Mouse (Mus musculus): ENCODE measurements around the gene Htra3. TPM values are rescaled to one million over a fixed set of nuclear protein-coding genes. Genes with fewer than 3 reads are reported as not detected.

The Htra3 gene
- total and polyA plus RNA-seq, 3 experiments: not detected

DNA sequence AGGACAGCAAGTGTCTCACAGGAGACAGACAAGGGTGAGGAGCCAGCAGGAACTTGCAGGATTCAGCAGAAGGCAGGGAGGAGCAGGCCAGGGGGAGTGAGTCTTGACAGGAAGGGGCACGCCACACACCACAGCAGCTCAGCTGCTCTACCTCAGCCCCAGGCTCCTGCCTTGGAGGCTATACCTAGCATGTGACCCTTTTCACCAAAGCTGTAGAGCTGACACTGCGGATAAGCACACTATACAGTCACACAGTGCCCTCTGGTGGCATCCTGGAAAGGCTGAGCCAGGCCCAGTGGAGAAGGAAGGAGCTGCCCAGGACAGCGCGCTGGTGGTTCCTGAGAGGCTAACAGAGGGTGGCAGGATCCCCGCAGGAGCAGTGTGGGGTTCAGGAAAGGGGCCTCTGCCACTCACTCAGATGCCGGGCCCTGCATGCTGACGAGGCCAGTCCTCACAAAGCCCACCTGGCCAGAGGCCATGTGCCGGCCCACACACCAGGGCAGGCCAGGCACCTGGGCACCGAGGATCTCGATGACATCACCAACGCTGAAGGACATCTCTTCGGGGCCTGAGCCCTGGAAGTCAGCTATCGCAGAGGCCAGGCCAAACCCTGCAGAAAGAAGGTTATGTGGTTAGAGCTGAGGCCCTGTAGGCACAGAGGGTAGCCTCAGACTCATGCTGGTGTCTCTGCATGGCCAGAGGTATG is 34.2 kb upstream of the Htra3 start:
- Histone ChIP-seq H3K4me3 (ENCODE audit: control insufficient read depth in 1 of 2, insufficient read depth in 1 of 2, low read depth in 2 of 2, low read length in 2 of 2) (no peak overlapping the region), H3K36me3 (ENCODE audit: control insufficient read depth in 1 of 2, insufficient read depth in 2 of 2, low read length in 2 of 2) (no peaks in the 10 kb centered on the region), H3K9me3 (replicated peaks; ENCODE audit: insufficient read depth, low read length) (no peaks in the 10 kb centered on the region), H3K4me1 (ENCODE audit: control insufficient read depth in 1 of 2, insufficient read depth in 2 of 2, low read length in 2 of 2) (no peaks in the 10 kb centered on the region), H3K9ac (ENCODE audit: control insufficient read depth, low read depth, low read length, poor library complexity, severe bottlenecking) (no peak overlapping the region), H3K27ac (ENCODE audit: control insufficient read depth, low read depth, low read length) (no peak overlapping the region), H3K27me3 (ENCODE audit: control insufficient read depth in 1 of 2, insufficient read depth in 2 of 2, low read length in 2 of 2) (no peaks in the 10 kb centered on the region), H3K79me2 (ENCODE audit: control insufficient read depth, insufficient read depth, low read length, poor library complexity) (no peaks in the 10 kb centered on the region)
- no peak for TF ChIP-seq JUND (IDR thresholded peaks at IDR 0.05; ENCODE audit: low read depth, low read length)
- TF ChIP-seq TCF12 (IDR thresholded peaks at IDR 0.05; ENCODE audit: low read depth, low read length): no peak
- no peak for TF ChIP-seq GABPA (IDR thresholded peaks at IDR 0.05; ENCODE audit: low read depth, low read length)
- TF ChIP-seq MYC (IDR thresholded peaks at IDR 0.05; ENCODE audit: low read depth, low read length): no peak
- no peak for TF ChIP-seq CHD2 (IDR thresholded peaks at IDR 0.05; ENCODE audit: low read length)
- TF ChIP-seq MAX (IDR thresholded peaks at IDR 0.05; ENCODE audit: low read length): no peak
- no peak for TF ChIP-seq BHLHE40 (IDR thresholded peaks at IDR 0.05; ENCODE audit: borderline replicate concordance, low read depth, low read length)
- no peak for TF ChIP-seq ZKSCAN1 (IDR thresholded peaks at IDR 0.05; ENCODE audit: low read depth, low read length)
- TF ChIP-seq POLR2AphosphoS5 (IDR thresholded peaks at IDR 0.05; ENCODE audit: borderline replicate concordance, low read depth, low read length): no peak
- no peak for TF ChIP-seq KAT2A (conservative IDR thresholded peaks at IDR 0.05; ENCODE audit: low read depth, low read length)
- no peak for TF ChIP-seq SIN3A (IDR thresholded peaks at IDR 0.05; ENCODE audit: low read length)
- TF ChIP-seq UBTF (IDR thresholded peaks at IDR 0.05; ENCODE audit: borderline replicate concordance, insufficient read depth, low read depth, low read length): no peak
- TF ChIP-seq MEF2A (IDR thresholded peaks at IDR 0.05; ENCODE audit: extremely low read depth, insufficient replicate concordance, low read depth, low read length, poor library complexity, severe bottlenecking): no peak
- DNase-seq (ENCODE audit: low read depth, low spot score): no peak

DNA sequence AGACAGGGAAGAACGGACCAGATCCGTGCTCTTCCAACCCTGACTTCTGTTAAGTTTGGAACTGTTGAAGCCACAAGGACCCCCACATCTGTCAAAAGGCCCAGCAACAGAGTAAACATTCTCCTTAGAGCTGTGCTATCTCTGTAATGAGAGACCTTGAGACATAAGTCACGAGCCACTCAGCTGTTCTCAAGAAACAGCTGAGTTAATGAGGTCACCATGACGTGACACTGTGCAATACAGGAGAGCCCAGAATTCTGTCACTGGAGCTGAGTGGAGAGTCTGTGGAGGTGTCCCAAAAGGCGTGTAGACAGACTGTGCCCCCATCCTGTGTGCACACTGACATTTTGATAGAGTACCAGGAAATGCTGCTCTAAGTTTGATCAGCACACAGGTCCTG is 32.9 kb upstream of the Htra3 start:
- H3K27ac ChIP-seq (ENCODE audit: control insufficient read depth, low read depth, low read length): no peak overlapping the region
- no peak overlapping the region for H3K9ac ChIP-seq (ENCODE audit: control insufficient read depth, low read depth, low read length, poor library complexity, severe bottlenecking)
- H3K79me2 ChIP-seq (ENCODE audit: control insufficient read depth, insufficient read depth, low read length, poor library complexity): no peaks in the 10 kb centered on the region
- H3K27me3 ChIP-seq (ENCODE audit: control insufficient read depth in 1 of 2, insufficient read depth in 2 of 2, low read length in 2 of 2): no peaks in the 10 kb centered on the region
- no peaks in the 10 kb centered on the region for H3K9me3 ChIP-seq (replicated peaks; ENCODE audit: insufficient read depth, low read length)
- DNase-seq (ENCODE audit: low read depth, low spot score): no peak
- TF ChIP-seq CHD2 (IDR thresholded peaks at IDR 0.05; ENCODE audit: low read length) (no peak), EP300 (IDR thresholded peaks at IDR 0.05; ENCODE audit: low read depth in 1 of 2, low read length in 2 of 2) (no peak), HCFC1 (IDR thresholded peaks at IDR 0.05; ENCODE audit: low read depth, low read length) (no peak), MXI1 (IDR thresholded peaks at IDR 0.05; ENCODE audit: low read depth, low read length) (no peak), TCF12 (IDR thresholded peaks at IDR 0.05; ENCODE audit: low read depth, low read length) (no peak), BHLHE40 (IDR thresholded peaks at IDR 0.05; ENCODE audit: borderline replicate concordance, low read depth, low read length) (no peak), TAL1 (IDR thresholded peaks at IDR 0.05; ENCODE audit: low read length) (no peak), SMC3 (IDR thresholded peaks at IDR 0.05; ENCODE audit: low read depth, low read length) (no peak), USF2 (IDR thresholded peaks at IDR 0.05; ENCODE audit: borderline replicate concordance in 1 of 2, insufficient read depth in 1 of 2, low read depth in 1 of 2, low read length in 2 of 2) (no peak), RCOR1 (IDR thresholded peaks at IDR 0.05; ENCODE audit: low read depth, low read length) (no peak), USF1 (IDR thresholded peaks at IDR 0.05; ENCODE audit: low read depth, low read length) (no peak), GATA1 (IDR thresholded peaks at IDR 0.05; ENCODE audit: low read depth, low read length) (no peak), CTCF (IDR thresholded peaks at IDR 0.05 in 2 of 3, conservative IDR thresholded peaks at IDR 0.05 in 1 of 3; ENCODE audit: control insufficient read depth in 1 of 3, insufficient read depth in 1 of 3, low read depth in 2 of 3, low read length in 3 of 3, poor library complexity in 1 of 3, severe bottlenecking in 1 of 3) (no peak), MEF2A (IDR thresholded peaks at IDR 0.05; ENCODE audit: extremely low read depth, insufficient replicate concordance, low read depth, low read length, poor library complexity, severe bottlenecking) (no peak), GABPA (IDR thresholded peaks at IDR 0.05; ENCODE audit: low read depth, low read length) (no peak), NELFE (IDR thresholded peaks at IDR 0.05; ENCODE audit: low read depth, low read length) (no peak), TBP (IDR thresholded peaks at IDR 0.05; ENCODE audit: low read depth, low read length) (no peak), ELF1 (IDR thresholded peaks at IDR 0.05; ENCODE audit: low read depth, low read length) (no peak)
- no peaks in the 10 kb centered on the region for H3K4me1 ChIP-seq (ENCODE audit: control insufficient read depth in 1 of 2, insufficient read depth in 2 of 2, low read length in 2 of 2)
- no peaks in the 10 kb centered on the region for H3K36me3 ChIP-seq (ENCODE audit: control insufficient read depth in 1 of 2, insufficient read depth in 2 of 2, low read length in 2 of 2)
- no peak overlapping the region for H3K4me3 ChIP-seq (ENCODE audit: control insufficient read depth in 1 of 2, insufficient read depth in 1 of 2, low read depth in 2 of 2, low read length in 2 of 2)

Measured in MEL (cell line).